Mouse (Mus musculus) neural tube, embryonic 14.5 days (tissue): ENCODE measurements around the gene Vwa5b1. TPM values are rescaled to one million over a fixed set of nuclear protein-coding genes. Genes with fewer than 3 reads are reported as not detected.

Experiments
- polyA plus RNA-seq: library from polyadenylated mRNA; unstranded; fragments of >200 nt; fragmentation: Nextera tagmentation; extraction: Ambion mirVana; gene quantifications from 2 replicates; pipeline ENCODE4 v1.2.1, GENCODE M21; 2014

The Vwa5b1 gene
- polyA plus RNA-seq, 1 experiment from 2014 or later, result 0.80 TPM

Other genes with a start within 250 kb of the Vwa5b1 start
- 5.9 and 9.1 TPM in 2 replicates for gene Fam43b, start 239.4 kb downstream of the Vwa5b1 start, polyA plus RNA-seq
- 15.3 and 18.6 TPM in 2 replicates for gene Mul1, start 201.2 kb downstream of the Vwa5b1 start, polyA plus RNA-seq
- gene Camk2n1, start 181.6 kb downstream of the Vwa5b1 start, polyA plus RNA-seq, result 19.6 and 25.8 TPM in 2 replicates
- gene Pla2g2c, start 88.9 kb upstream of the Vwa5b1 start, polyA plus RNA-seq, result 0.35 and 0.49 TPM in 2 replicates
- gene Ubxn10, start 101.3 kb upstream of the Vwa5b1 start, polyA plus RNA-seq, result 2.7 and 3.0 TPM in 2 replicates
- gene Pla2g2f, start 121.7 kb upstream of the Vwa5b1 start, polyA plus RNA-seq, result not detected in 2 replicates
- gene Pla2g2d, start 139.9 kb upstream of the Vwa5b1 start, polyA plus RNA-seq, result 1.6 and 2.6 TPM in 2 replicates
- gene Pla2g5, start 227.6 kb upstream of the Vwa5b1 start, polyA plus RNA-seq, result 0.35 TPM in 1 of 2 replicates, not detected in the other
- gene Gm13030, start 238.1 kb upstream of the Vwa5b1 start, polyA plus RNA-seq, result not detected in 2 replicates
- not detected in 2 replicates for gene Pla2g2e, start 242.1 kb upstream of the Vwa5b1 start, polyA plus RNA-seq